Mouse (Mus musculus) MN1 (cell line): ENCODE measurements around the gene Tmem108.

ENCODE experiments used
- DNase-seq: peaks from one replicate; pipeline ENCODE4 v3.0.0-alpha.2; 2016; ENCODE audit warnings: low spot score

The Tmem108 gene

GRCm38 (mm10) chr9:103720021-103720420 lies 41.6 kb downstream of the Tmem108 start:
- no peak for DNase-seq

- DNase-seq, result no peak
These were observed 45.6 kb downstream of the Tmem108 start for GRCm38 (mm10) chr9:103716002-103716401.

- DNase-seq, result no peak
These were observed 46.3 kb downstream of the Tmem108 start for GRCm38 (mm10) chr9:103715352-103715751.

GRCm38 (mm10) chr9:103713230-103713629 lies 48.4 kb downstream of the Tmem108 start:
- no peak for DNase-seq

GRCm38 (mm10) chr9:103712711-103713110 lies 48.9 kb downstream of the Tmem108 start:
- no peak for DNase-seq

- DNase-seq, result no peak
These were observed 51.9 kb downstream of the Tmem108 start for GRCm38 (mm10) chr9:103709694-103710093.

- no peak for DNase-seq
These were observed 53.0 kb downstream of the Tmem108 start for GRCm38 (mm10) chr9:103708514-103709173.

- DNase-seq, result no peak
These were observed 53.8 kb downstream of the Tmem108 start for GRCm38 (mm10) chr9:103707857-103708256.

GRCm38 (mm10) chr9:103707000-103707790 lies 54.4 kb downstream of the Tmem108 start:
- no peak for DNase-seq

- DNase-seq, result no peak
These were observed 55.9 kb downstream of the Tmem108 start for GRCm38 (mm10) chr9:103705717-103706116.

GRCm38 (mm10) chr9:103703014-103703413 lies 58.6 kb downstream of the Tmem108 start:
- DNase-seq, result no peak

- no peak for DNase-seq
These were observed 59.2 kb downstream of the Tmem108 start for GRCm38 (mm10) chr9:103702452-103702851.

GRCm38 (mm10) chr9:103701448-103701847 lies 60.2 kb downstream of the Tmem108 start:
- DNase-seq, result no peak

- peak; percentile 34 for DNase-seq
These were observed 61.4 kb downstream of the Tmem108 start for GRCm38 (mm10) chr9:103700240-103700639.

- DNase-seq, result no peak
These were observed 64.7 kb downstream of the Tmem108 start for GRCm38 (mm10) chr9:103696967-103697366.

- no peak for DNase-seq
These were observed 67.8 kb downstream of the Tmem108 start for GRCm38 (mm10) chr9:103693826-103694225.

GRCm38 (mm10) chr9:103692699-103693098 lies 68.9 kb downstream of the Tmem108 start:
- peak; percentile 57 for DNase-seq

- DNase-seq, result no peak
These were observed 69.8 kb downstream of the Tmem108 start for GRCm38 (mm10) chr9:103691847-103692246.

GRCm38 (mm10) chr9:103690446-103690845 lies 71.2 kb downstream of the Tmem108 start:
- DNase-seq, result no peak

- DNase-seq, result peak; percentile 36
These were observed 71.9 kb downstream of the Tmem108 start for GRCm38 (mm10) chr9:103689697-103690096.

GRCm38 (mm10) chr9:103689006-103689405 lies 72.6 kb downstream of the Tmem108 start:
- DNase-seq, result no peak

GRCm38 (mm10) chr9:103687130-103687529 lies 74.5 kb downstream of the Tmem108 start:
- no peak for DNase-seq

- DNase-seq, result no peak
These were observed 79.8 kb downstream of the Tmem108 start for GRCm38 (mm10) chr9:103681741-103682330.
